ENCODE assay signal across 14 mouse cellular contexts in the genomic region with DNA sequence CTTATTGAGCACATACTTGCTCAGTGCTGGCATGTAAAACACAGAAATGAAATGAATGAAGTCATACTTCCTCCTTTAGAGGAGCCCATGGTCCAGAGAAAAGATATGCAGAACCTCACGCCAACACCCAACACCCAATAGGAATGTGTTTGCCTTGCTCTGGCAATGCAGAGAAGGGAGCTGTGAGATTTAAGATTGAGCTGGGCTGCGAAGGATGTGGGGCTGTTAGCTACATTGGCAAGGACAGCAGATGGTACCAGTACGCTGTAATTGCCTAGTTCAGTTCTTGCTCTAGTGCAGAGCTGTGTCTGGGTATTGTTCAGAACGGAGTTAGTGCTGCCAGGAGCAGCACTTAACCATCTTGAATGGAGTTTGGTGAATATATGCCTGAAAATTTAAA. TPM values are rescaled to one million over a fixed set of nuclear protein-coding genes. Genes with fewer than 3 reads are reported as not detected.
DNase-seq lines count a peak whose midpoint lies in the region; ATAC-seq lines count a peak whose summit lies in the region.
"Had no signal": no experiment of that assay in that cellular context is flagged by ENCODE, and none has a peak within 500 bp of the region (broad histone marks: within the 10 kb centered on the region; RNA-seq: fewer than 3 reads in every experiment).

No protein-coding gene starts in this region.

- no peak overlapping the region for H3K4me2 ChIP-seq in hindbrain, embryonic 13.5 days
- H3K4me2 ChIP-seq: heart, embryonic 13.5 days; liver, embryonic 15.5 days had no signal

- peaks cover 48% of the 10 kb centered on the region for H3K4me1 ChIP-seq in hindbrain, embryonic 13.5 days (replicated peaks)
- H3K4me1 ChIP-seq in limb, embryonic 10.5 days, result peaks cover 13% of the 10 kb centered on the region
- H3K4me1 ChIP-seq: liver, embryonic 15.5 days had no signal

- no peaks in the 10 kb centered on the region for H3K9me3 ChIP-seq in hindbrain, embryonic 13.5 days
- H3K9me3 ChIP-seq in limb, embryonic 10.5 days (replicated peaks), result no peaks in the 10 kb centered on the region
- H3K9me3 ChIP-seq: heart, embryonic 13.5 days; liver, embryonic 15.5 days had no signal

- H3K27ac ChIP-seq in hindbrain, embryonic 13.5 days, result peak overlapping the region; percentile 87
- H3K27ac ChIP-seq in limb, embryonic 10.5 days, result no peak overlapping the region
- H3K27ac ChIP-seq: heart, embryonic 13.5 days; liver, embryonic 15.5 days had no signal

- H3K4me3 ChIP-seq in hindbrain, embryonic 13.5 days, result no peak overlapping the region
- H3K4me3 ChIP-seq in limb, embryonic 10.5 days, result no peak overlapping the region
- H3K4me3 ChIP-seq: heart, embryonic 13.5 days; liver, embryonic 15.5 days had no signal

- ATAC-seq in hindbrain, embryonic 13.5 days (ENCODE audit: low FRiP score), result no peak

- H3K36me3 ChIP-seq in hindbrain, embryonic 13.5 days, result no peaks in the 10 kb centered on the region
- H3K36me3 ChIP-seq in limb, embryonic 10.5 days, result no peaks in the 10 kb centered on the region
- H3K36me3 ChIP-seq: heart, embryonic 13.5 days; liver, embryonic 15.5 days had no signal

- peak; percentile 32 to 69 for DNase-seq in frontal cortex, postnatal 36 days (ENCODE audit: low spot score in 2 of 2)
- no peak for DNase-seq in frontal cortex, postnatal 10 days (ENCODE audit: low spot score in 2 of 2)
- DNase-seq in NIH3T3 (ENCODE audit: low read depth), result peak; percentile 20
- DNase-seq in left cerebral cortex, postnatal 36 days (ENCODE audit: low spot score in 2 of 2), result peak; percentile 50 to 68
- DNase-seq in limb, embryonic 10.5 days (ENCODE audit: low spot score), result no peak
- DNase-seq in thymus, adult 18-20 months, result no peak
- no peak for DNase-seq in gastrocnemius, postnatal 36 days
- DNase-seq: adrenal gland, postnatal 10 days; cerebellum, adult 18-20 months; kidney, adult 11 months had no signal

- WGBS in hindbrain, embryonic 13.5 days, result 78% methylated on average over 4 of the region's 4 CpGs
- WGBS in limb, embryonic 10.5 days, result 87% methylated on average over 4 of the region's 4 CpGs

- H3K27me3 ChIP-seq in hindbrain, embryonic 13.5 days, result no peaks in the 10 kb centered on the region
- no peaks in the 10 kb centered on the region for H3K27me3 ChIP-seq in limb, embryonic 10.5 days (ENCODE audit: low read depth, poor library complexity, severe bottlenecking)
- H3K27me3 ChIP-seq: liver, embryonic 15.5 days had no signal

- intact Hi-C loops in left cerebral cortex, postnatal 36 days (cut with DNase I), result loop anchor here (5.0 kb wide), 1 partner anchor 35 kb away; no protein-coding TSS in a partner anchor
- intact Hi-C loops in gastrocnemius, postnatal 36 days (cut with DNase I), result no loop called here

- H3K9ac ChIP-seq in hindbrain, embryonic 13.5 days, result no peak overlapping the region
- H3K9ac ChIP-seq: heart, embryonic 13.5 days; liver, embryonic 15.5 days had no signal

RNA-seq across cellular contexts. Expression of gene Syn2, which starts 12.5 kb away (rescaled TPM):
- 26.6 and 27.0 TPM in 2 replicates for polyA plus RNA-seq in hindbrain, embryonic 13.5 days (2015; fragmentation: Nextera tagmentation; extraction: Ambion mirVana)
- total RNA-seq in left cerebral cortex, postnatal 36 days (2021), result 100 to 1,000 TPM; 444 to 455 TPM
- polyA plus RNA-seq in limb, embryonic 10.5 days (2016; fragmentation: Nextera tagmentation; extraction: Ambion mirVana), result 0.26 and 0.30 TPM in 2 replicates
- 1 to 10 TPM in 1 of 2 experiments, under 1 TPM in 1; 0.99 to 1.3 TPM for total RNA-seq in gastrocnemius, postnatal 36 days (2021)
- total RNA-seq: megakaryocyte, adult 5-6 weeks had no signal

Comparison
In these comparisons a context has a peak if more than half of its experiments do, and no peak if none do; other contexts are left out.
1. DNase-seq: peak in frontal cortex, postnatal 36 days (2 of 2), NIH3T3 (single experiment) and left cerebral cortex, postnatal 36 days (2 of 2); none in frontal cortex, postnatal 10 days (0 of 2), limb, embryonic 10.5 days (single experiment), thymus, adult 18-20 months (0 of 2) and gastrocnemius, postnatal 36 days (0 of 2).
2. RNA of gene Syn2, which starts 12.5 kb away (total RNA-seq): 444 to 455 TPM in left cerebral cortex, postnatal 36 days; 0.99 to 1.3 TPM in gastrocnemius, postnatal 36 days; every median in the first group is over 100 times any median in the second.